Comparison of ENCODE assay signal across 9 mouse cellular contexts in genomic region chr6:128007241-128007701, GRCm38 (mm10).
DNase-seq lines count a peak whose midpoint lies in the region; ATAC-seq and TF ChIP-seq lines count a peak whose summit lies in the region.
"Had no signal": no experiment of that assay in that cellular context is flagged by ENCODE, and none has a peak within 500 bp of the region (broad histone marks: within the 10 kb centered on the region; RNA-seq: fewer than 3 reads in every experiment).

No protein-coding gene starts in this region.

- WGBS in lung, embryonic 14.5 days: 61% methylated on average over 12 of the region's 12 CpGs
- WGBS in lung, postnatal 0 days: 63% methylated on average over 12 of the region's 12 CpGs
- 59% methylated on average over 12 of the region's 12 CpGs for WGBS in heart, embryonic 15.5 days
- WGBS in stomach, embryonic 14.5 days: 73% methylated on average over 12 of the region's 12 CpGs

- no peak overlapping the region for H3K9ac ChIP-seq in lung, embryonic 14.5 days
- H3K9ac ChIP-seq in lung, postnatal 0 days (replicated peaks; ENCODE audit: low read depth): no peak overlapping the region
- H3K9ac ChIP-seq in heart, embryonic 15.5 days: 0 out of 2 replicates have a peak overlapping the region, but pooled peaks have one; percentile 7
- H3K9ac ChIP-seq in stomach, embryonic 14.5 days (replicated peaks; ENCODE audit: low read depth, low read length): no peak overlapping the region
- H3K9ac ChIP-seq: lung, embryonic 15.5 days had no signal

- no peaks in the 10 kb centered on the region for H3K9me3 ChIP-seq in lung, embryonic 14.5 days (ENCODE audit: low read depth, low read length)
- H3K9me3 ChIP-seq in lung, postnatal 0 days (ENCODE audit: low read length): no peaks in the 10 kb centered on the region
- no peaks in the 10 kb centered on the region for H3K9me3 ChIP-seq in heart, embryonic 15.5 days (replicated peaks)
- H3K9me3 ChIP-seq in stomach, embryonic 14.5 days (ENCODE audit: control insufficient read depth, low read depth, low read length): no peaks in the 10 kb centered on the region
- H3K9me3 ChIP-seq: lung, embryonic 15.5 days had no signal

- peaks cover 13% of the 10 kb centered on the region for H3K4me1 ChIP-seq in lung, embryonic 14.5 days (ENCODE audit: insufficient read depth)
- no peaks in the 10 kb centered on the region; the same call in 1 of the 2 replicates for H3K4me1 ChIP-seq in lung, postnatal 0 days (ENCODE audit: insufficient read depth, low read depth, low read length)
- peaks cover 95% of the 10 kb centered on the region for H3K4me1 ChIP-seq in heart, embryonic 15.5 days (replicated peaks)
- peaks cover 47% of the 10 kb centered on the region for H3K4me1 ChIP-seq in stomach, embryonic 14.5 days (ENCODE audit: control insufficient read depth, insufficient read depth, low read length)

- no peak for TF ChIP-seq CTCF in lung, embryonic 14.5 days (IDR thresholded peaks at IDR 0.05; ENCODE audit: low read depth)
- TF ChIP-seq CTCF in lung, postnatal 0 days (IDR thresholded peaks at IDR 0.05): no peak

- ATAC-seq in lung, embryonic 14.5 days (ENCODE audit: insufficient read depth): no peak
- ATAC-seq in lung, postnatal 0 days: no peak
- no peak for ATAC-seq in heart, embryonic 15.5 days (replicated peaks; ENCODE audit: insufficient number of reproducible peaks, insufficient read depth, low FRiP score, low read depth)
- no peak for ATAC-seq in stomach, embryonic 14.5 days (ENCODE audit: insufficient number of reproducible peaks, insufficient read depth, low FRiP score, low read depth)

- H3K4me3 ChIP-seq in lung, embryonic 14.5 days (ENCODE audit: low read depth, low read length): no peak overlapping the region
- H3K4me3 ChIP-seq in lung, postnatal 0 days (ENCODE audit: low read depth, low read length): no peak overlapping the region
- no peak overlapping the region for H3K4me3 ChIP-seq in heart, embryonic 15.5 days
- no peak overlapping the region for H3K4me3 ChIP-seq in stomach, embryonic 14.5 days (ENCODE audit: low read depth, low read length)
- H3K4me3 ChIP-seq: lung, embryonic 15.5 days had no signal

- H3K27me3 ChIP-seq in lung, embryonic 14.5 days (ENCODE audit: insufficient read depth, low read length): no peaks in the 10 kb centered on the region
- no peaks in the 10 kb centered on the region for H3K27me3 ChIP-seq in lung, postnatal 0 days (replicated peaks; ENCODE audit: insufficient read depth, low read length)
- H3K27me3 ChIP-seq in heart, embryonic 15.5 days: no peaks in the 10 kb centered on the region
- no peaks in the 10 kb centered on the region for H3K27me3 ChIP-seq in stomach, embryonic 14.5 days (ENCODE audit: control insufficient read depth, insufficient read depth, low read length)
- H3K27me3 ChIP-seq: lung, embryonic 15.5 days had no signal

- TF ChIP-seq EP300 in lung, postnatal 0 days (IDR thresholded peaks at IDR 0.05): no peak

- no peaks in the 10 kb centered on the region for H3K36me3 ChIP-seq in lung, embryonic 14.5 days (ENCODE audit: insufficient read depth)
- no peaks in the 10 kb centered on the region for H3K36me3 ChIP-seq in lung, postnatal 0 days (ENCODE audit: insufficient read depth, low read length)
- H3K36me3 ChIP-seq in heart, embryonic 15.5 days: no peaks in the 10 kb centered on the region
- no peaks in the 10 kb centered on the region for H3K36me3 ChIP-seq in stomach, embryonic 14.5 days (ENCODE audit: control insufficient read depth, insufficient read depth, low read length)
- H3K36me3 ChIP-seq: lung, embryonic 15.5 days had no signal

- H3K27ac ChIP-seq in lung, embryonic 14.5 days (ENCODE audit: low read depth): peak overlapping the region; percentile 38; the same call in 1 of the 2 replicates
- no peak overlapping the region for H3K27ac ChIP-seq in lung, postnatal 0 days (ENCODE audit: low read length)
- H3K27ac ChIP-seq in heart, embryonic 15.5 days: peak overlapping the region; percentile 66
- peak overlapping the region; percentile 11; the same call in 1 of the 2 replicates for H3K27ac ChIP-seq in stomach, embryonic 14.5 days (ENCODE audit: low read length)
- H3K27ac ChIP-seq: lung, embryonic 15.5 days had no signal

- no peak overlapping the region for H3K4me2 ChIP-seq in lung, embryonic 14.5 days
- no peak overlapping the region for H3K4me2 ChIP-seq in lung, postnatal 0 days (replicated peaks; ENCODE audit: low read depth, low read length)
- no peak overlapping the region for H3K4me2 ChIP-seq in heart, embryonic 15.5 days
- H3K4me2 ChIP-seq in stomach, embryonic 14.5 days (replicated peaks; ENCODE audit: low read depth, low read length): no peak overlapping the region
- H3K4me2 ChIP-seq: lung, embryonic 15.5 days had no signal

- peak; percentile 75 for DNase-seq in cerebellum, adult 11-12 months
- no peak for DNase-seq in cerebellum, adult 8-10 months
- DNase-seq in lung, embryonic 14.5 days: no peak
- DNase-seq in lung, postnatal 0 days (ENCODE audit: low spot score): no peak
- no peak for DNase-seq in retina, embryonic 14.5 days (ENCODE audit: low spot score)
- DNase-seq in urinary bladder, adult 18-20 months (ENCODE audit: low spot score in 2 of 2): no peak
